Comparison of ENCODE assay signal across 10 mouse cellular contexts in genomic region chr16:94185430-94185829, GRCm38 (mm10).
DNase-seq lines count a peak whose midpoint lies in the region; ATAC-seq and TF ChIP-seq lines count a peak whose summit lies in the region.
"Had no signal": no experiment of that assay in that cellular context is flagged by ENCODE, and none has a peak within 500 bp of the region (broad histone marks: within the 10 kb centered on the region; RNA-seq: fewer than 3 reads in every experiment).

No protein-coding gene starts in this region.

- H3K27me3 ChIP-seq in liver, postnatal 0 days (ENCODE audit: insufficient read depth, low read length) = no peaks in the 10 kb centered on the region
- peaks cover 22% of the 10 kb centered on the region for H3K27me3 ChIP-seq in heart, embryonic 14.5 days (ENCODE audit: control insufficient read depth, insufficient read depth, low read length)

- no peak overlapping the region for H3K4me3 ChIP-seq in liver, postnatal 0 days (ENCODE audit: low read depth, low read length)
- H3K4me3 ChIP-seq in heart, embryonic 14.5 days (ENCODE audit: control insufficient read depth in 1 of 2, insufficient read depth in 1 of 2, low read depth in 1 of 2, low read length in 2 of 2) = no peak overlapping the region
- H3K4me3 ChIP-seq: embryonic facial prominence, embryonic 13.5 days had no signal

- no peaks in the 10 kb centered on the region for H3K4me1 ChIP-seq in liver, postnatal 0 days (ENCODE audit: insufficient read depth)
- H3K4me1 ChIP-seq in heart, embryonic 14.5 days (ENCODE audit: control insufficient read depth in 2 of 2, insufficient read depth in 2 of 2, low read length in 2 of 2) = peaks cover 16 to 19% of the 10 kb centered on the region in 2 experiments; a peak in 3 of 4 replicates

- no peak for TF ChIP-seq CTCF in liver, postnatal 0 days (IDR thresholded peaks at IDR 0.05; ENCODE audit: low read depth)

- H3K9ac ChIP-seq in liver, postnatal 0 days (replicated peaks) = no peak overlapping the region
- no peak overlapping the region for H3K9ac ChIP-seq in heart, embryonic 14.5 days (ENCODE audit: low read length)
- H3K9ac ChIP-seq: embryonic facial prominence, embryonic 13.5 days had no signal

- H3K27ac ChIP-seq in liver, postnatal 0 days (ENCODE audit: low read depth) = no peak overlapping the region
- H3K27ac ChIP-seq in heart, embryonic 14.5 days (replicated peaks in 1 of 2; ENCODE audit: control insufficient read depth in 1 of 2, insufficient read depth in 1 of 2, low read depth in 2 of 2, low read length in 2 of 2) = no peak overlapping the region
- H3K27ac ChIP-seq: embryonic facial prominence, embryonic 13.5 days; hindbrain, postnatal 0 days had no signal

- H3K9me3 ChIP-seq in liver, postnatal 0 days (ENCODE audit: low read length) = no peaks in the 10 kb centered on the region
- H3K9me3 ChIP-seq in heart, embryonic 14.5 days (ENCODE audit: control insufficient read depth, low read length) = no peaks in the 10 kb centered on the region
- H3K9me3 ChIP-seq: embryonic facial prominence, embryonic 13.5 days had no signal

- H3K4me2 ChIP-seq in liver, postnatal 0 days (ENCODE audit: low read depth, low read length) = no peak overlapping the region
- 0 out of 2 replicates have a peak overlapping the region, but pooled peaks have one; percentile 9 for H3K4me2 ChIP-seq in heart, embryonic 14.5 days (ENCODE audit: low read length)
- H3K4me2 ChIP-seq: embryonic facial prominence, embryonic 13.5 days had no signal

- TF ChIP-seq EP300 in liver, postnatal 0 days (IDR thresholded peaks at IDR 0.05; ENCODE audit: low read depth) = no peak

- H3K36me3 ChIP-seq in liver, postnatal 0 days (replicated peaks; ENCODE audit: insufficient read depth, low read length) = no peaks in the 10 kb centered on the region
- no peaks in the 10 kb centered on the region for H3K36me3 ChIP-seq in heart, embryonic 14.5 days (ENCODE audit: control insufficient read depth, insufficient read depth, low read length)
- H3K36me3 ChIP-seq: embryonic facial prominence, embryonic 13.5 days had no signal

- intact Hi-C loops in left cerebral cortex, postnatal 36 days (cut with DNase I) = no loop called here

- ATAC-seq in liver, postnatal 0 days = no peak
- ATAC-seq in heart, embryonic 14.5 days (ENCODE audit: insufficient number of reproducible peaks, insufficient read depth, low FRiP score, low read depth) = peak; percentile 73
- ATAC-seq: hindbrain, postnatal 0 days had no signal

- DNase-seq in liver = peak; percentile 17
- DNase-seq in liver, postnatal 0 days = no peak
- peak; percentile 35 to 51 for DNase-seq in monocyte, adult 2 months (ENCODE audit: low read depth in 1 of 2, low spot score in 2 of 2)
- peak; percentile 74 to 84 for DNase-seq in thymus, postnatal 36 days
- DNase-seq in layer of hippocampus, postnatal 36 days = no peak
- no peak for DNase-seq in cerebellum, postnatal 36 days
- no peak for DNase-seq in left cerebral cortex, postnatal 36 days (ENCODE audit: low spot score in 2 of 2)

- WGBS in liver, postnatal 0 days (ENCODE audit: insufficient replicate concordance) = 36% methylated on average over 16 of the region's 16 CpGs
- 6% methylated on average over 16 of the region's 16 CpGs for WGBS in heart, embryonic 14.5 days

Comparison
In these comparisons a context has a peak if more than half of its experiments do, and no peak if none do; other contexts are left out.
1. DNase-seq: peak in liver (single experiment), monocyte, adult 2 months (2 of 2) and thymus, postnatal 36 days (2 of 2); none in liver, postnatal 0 days (single experiment), layer of hippocampus, postnatal 36 days (0 of 2), cerebellum, postnatal 36 days (0 of 2) and left cerebral cortex, postnatal 36 days (0 of 2).